Mouse (Mus musculus) embryonic facial prominence, embryonic 14.5 days (tissue): Measurements from ENCODE around the gene Ces2h. TPM values are rescaled to one million over a fixed set of nuclear protein-coding genes. Genes with fewer than 3 reads are reported as not detected.

Experiments
- ATAC-seq: fragments of 200-750 bp; cut with Nextera tagmentation; 2 replicates; pipeline ENCODE4 v1.8.0; 2017; ENCODE audit warnings: low read depth, moderate number of reproducible peaks, moderate TSS enrichment
- DNase-seq: peaks from one replicate; pipeline ENCODE4 v3.0.0-alpha.2; 2015; ENCODE audit warnings: low spot score
- H3K27ac ChIP-seq: fragments of 300-500 bp; sonication (generic); replicated peaks from 2 replicates; pipeline ENCODE4 v1.5.1; 2014; ENCODE audit warnings: low read depth, mild to moderate bottlenecking, low read length, moderate library complexity
- H3K27me3 ChIP-seq: fragments of 300-500 bp; sonication (generic); replicated peaks from 2 replicates; pipeline ENCODE4 v1.6.1; 2014; ENCODE audit warnings: low read length; ENCODE audit not compliant: control insufficient read depth, insufficient read depth
- H3K36me3 ChIP-seq: fragments of 300-500 bp; sonication (generic); 2 replicates; pipeline ENCODE4 v1.6.1; 2014; ENCODE audit warnings: low read length, mixed read lengths; ENCODE audit not compliant: control insufficient read depth, insufficient read depth
- H3K4me1 ChIP-seq: fragments of 300-500 bp; sonication (generic); 2 replicates; pipeline ENCODE4 v1.6.1; 2014; ENCODE audit warnings: antibody characterized with exemption, low read length; ENCODE audit not compliant: control insufficient read depth, insufficient read depth
- H3K4me2 ChIP-seq: fragments of 300-500 bp; sonication (generic); 2 replicates; pipeline ENCODE4 v1.6.1; 2014; ENCODE audit warnings: low read depth, mild to moderate bottlenecking, low read length, moderate library complexity, mixed read lengths
- H3K4me3 ChIP-seq: fragments of 300-500 bp; sonication (generic); 2 replicates; pipeline ENCODE4 v1.5.1; 2014; ENCODE audit warnings: low read depth, mild to moderate bottlenecking, low read length
- H3K9ac ChIP-seq: fragments of 300-500 bp; sonication (generic); 2 replicates; pipeline ENCODE4 v1.6.1; 2014; ENCODE audit warnings: low read depth, mild to moderate bottlenecking, low read length, moderate library complexity, mixed read lengths
- H3K9me3 ChIP-seq: fragments of 300-500 bp; sonication (generic); 2 replicates; pipeline ENCODE4 v1.6.1; 2016; ENCODE audit warnings: low read length; ENCODE audit not compliant: control insufficient read depth
- WGBS: fragments of 180-500 bp; shearing (Covaris S2); extraction: QIAGEN DNeasy Blood & Tissue Kit; methylation state at CpG from one replicate; pipeline ENCODE4 v1.1.7; 2014; 5-methylcytosine and 5-hydroxymethylcytosine counted together
- polyA plus RNA-seq: library from polyadenylated mRNA; unstranded; fragments of >200 nt; fragmentation: Nextera tagmentation; extraction: Ambion mirVana; gene quantifications from 2 replicates; pipeline ENCODE4 v1.2.1, GENCODE M21; 2014

Ces2h gene
- polyA plus RNA-seq = not detected in 2 replicates

- no peaks in the 10 kb centered on the region for H3K36me3 ChIP-seq
- H3K27me3 ChIP-seq = no peaks in the 10 kb centered on the region
- 76% methylated on average over 7 of the region's 7 CpGs for WGBS
- no peak within 1 kb of the TSS for H3K4me3 ChIP-seq
- no peaks in the 10 kb centered on the region for H3K4me1 ChIP-seq
- DNase-seq (no peak), ATAC-seq (no peak)
- H3K9ac ChIP-seq = no peak within 1 kb of the TSS
- no peak within 1 kb of the TSS for H3K27ac ChIP-seq
- H3K9me3 ChIP-seq = no peaks in the 10 kb centered on the region
- H3K4me2 ChIP-seq = no peak within 1 kb of the TSS
Measured at GRCm38 (mm10) chr8:105000586-105000985, at the start of gene Ces2h. TSS of gene Ces2h (plus strand) at chr8:105000853.

DNA sequence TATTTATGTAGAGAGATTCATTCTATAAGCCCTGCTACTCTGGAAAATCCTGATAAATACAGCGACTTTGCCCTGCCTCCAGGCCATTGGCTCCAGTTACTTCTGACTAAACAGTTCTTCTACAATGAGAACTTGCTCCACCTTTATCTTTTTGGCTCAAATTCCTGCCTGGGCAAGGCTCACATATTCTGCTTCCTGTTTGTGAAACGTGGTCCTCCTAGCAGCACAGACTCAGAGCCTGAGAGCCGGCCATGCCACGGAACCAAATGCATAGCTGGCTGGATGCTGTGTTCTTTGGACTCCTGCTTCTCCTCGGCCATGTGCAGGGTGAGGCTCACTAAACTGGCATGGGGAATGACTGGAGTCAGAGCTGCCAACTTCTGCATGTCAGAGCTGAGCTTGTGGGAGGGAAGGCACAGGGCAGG, 39.1 kb upstream of the Ces2h start, which contains the start of gene Ces2g:
Gene Ces2g (plus strand): TSS at position 182 of the 425 bp plus-strand sequence.
- peak; percentile 16 for DNase-seq
- H3K4me3 ChIP-seq = no peak within 1 kb of the TSS
- no peaks in the 10 kb centered on the region for H3K9me3 ChIP-seq
- no peaks in the 10 kb centered on the region for H3K36me3 ChIP-seq
- no peaks in the 10 kb centered on the region for H3K27me3 ChIP-seq
- H3K27ac ChIP-seq = no peak within 1 kb of the TSS
- ATAC-seq = no peak
- H3K4me1 ChIP-seq = no peaks in the 10 kb centered on the region
- H3K4me2 ChIP-seq = no peak within 1 kb of the TSS
- no peak within 1 kb of the TSS for H3K9ac ChIP-seq
- WGBS = 56% methylated on average over 5 of the region's 5 CpGs

GRCm38 (mm10) chr8:104962229-104962901, 38.3 kb upstream of the Ces2h start:
- H3K27ac ChIP-seq = no peak overlapping the region
- H3K27me3 ChIP-seq = no peaks in the 10 kb centered on the region
- no peak overlapping the region for H3K9ac ChIP-seq
- no peak for DNase-seq
- H3K4me1 ChIP-seq = no peaks in the 10 kb centered on the region
- WGBS = 70% methylated on average over 8 of the region's 8 CpGs
- no peaks in the 10 kb centered on the region for H3K9me3 ChIP-seq
- H3K4me2 ChIP-seq = no peak overlapping the region
- H3K4me3 ChIP-seq = no peak overlapping the region
- H3K36me3 ChIP-seq = no peaks in the 10 kb centered on the region
- no peak for ATAC-seq

DNA sequence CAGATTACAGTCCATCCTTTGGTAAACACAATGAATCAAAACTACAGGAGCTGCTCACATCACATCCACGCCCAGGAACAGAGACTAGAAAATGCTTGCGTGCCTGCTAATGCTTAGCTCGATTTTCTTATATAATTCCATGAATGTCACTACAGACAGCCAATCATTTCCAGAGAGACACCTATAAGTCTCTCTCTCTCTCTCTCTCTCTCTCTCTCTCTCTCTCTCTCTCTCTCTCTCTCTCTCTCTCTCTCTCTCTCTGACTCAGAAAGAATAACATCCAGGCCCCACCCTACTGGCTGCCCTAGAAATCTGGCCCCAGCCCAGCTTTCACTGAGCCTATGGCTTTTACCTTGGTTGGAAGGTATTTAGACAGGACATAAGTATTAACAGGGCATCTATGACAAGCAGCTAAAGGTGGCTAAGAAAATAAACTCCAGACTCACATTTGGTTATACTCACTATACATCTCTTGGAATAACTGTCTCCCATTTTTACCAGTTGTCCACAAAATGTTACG, 37.2 kb upstream of the Ces2h start:
- WGBS = 80% methylated on average over 4 of the region's 4 CpGs
- no peak overlapping the region for H3K4me2 ChIP-seq
- ATAC-seq = no peak
- H3K4me1 ChIP-seq = no peaks in the 10 kb centered on the region
- no peak overlapping the region for H3K9ac ChIP-seq
- no peak for DNase-seq
- no peak overlapping the region for H3K4me3 ChIP-seq
- H3K9me3 ChIP-seq = no peaks in the 10 kb centered on the region
- no peaks in the 10 kb centered on the region for H3K27me3 ChIP-seq
- H3K27ac ChIP-seq = no peak overlapping the region
- no peaks in the 10 kb centered on the region for H3K36me3 ChIP-seq

DNA sequence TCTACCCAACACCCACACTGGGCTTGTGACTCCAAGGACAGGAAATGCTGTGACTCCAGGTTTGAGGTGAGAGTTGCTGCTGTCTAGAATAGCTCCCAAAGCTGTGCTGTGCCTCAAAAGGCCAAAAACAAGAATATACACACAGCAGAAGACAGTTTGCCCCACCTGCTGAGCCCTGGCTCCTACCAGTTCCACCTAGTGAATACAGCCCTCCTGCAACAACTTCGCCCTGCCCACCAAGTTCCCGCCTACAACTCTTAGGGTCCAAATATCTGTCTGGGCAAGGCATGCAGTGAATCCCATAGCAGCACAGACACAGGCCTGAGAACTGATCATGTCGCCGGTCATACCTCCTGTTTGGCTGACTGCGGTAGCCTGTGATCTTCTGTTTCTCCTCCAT, 16.5 kb upstream of the Ces2h start:
- DNase-seq = no peak
- Histone ChIP-seq H3K4me1 (no peaks in the 10 kb centered on the region), H3K36me3 (no peaks in the 10 kb centered on the region), H3K4me2 (no peak overlapping the region), H3K4me3 (no peak overlapping the region), H3K27ac (no peak overlapping the region), H3K27me3 (no peaks in the 10 kb centered on the region), H3K9me3 (peaks cover 13% of the 10 kb centered on the region), H3K9ac (no peak overlapping the region)
- WGBS = 91% methylated on average over 5 of the region's 5 CpGs
- no peak for ATAC-seq

- H3K27me3 ChIP-seq = no peaks in the 10 kb centered on the region
- 88% methylated on average over 2 of the region's 2 CpGs for WGBS
Measured at GRCm38 (mm10) chr8:104984942-104985341, 15.7 kb upstream of the Ces2h start.

GRCm38 (mm10) chr8:104998191-104998590, 2.5 kb upstream of the Ces2h start:
- H3K36me3 ChIP-seq = no peaks in the 10 kb centered on the region
- H3K4me1 ChIP-seq = no peaks in the 10 kb centered on the region
- no peaks in the 10 kb centered on the region for H3K27me3 ChIP-seq
- no peak overlapping the region for H3K9ac ChIP-seq
- ATAC-seq (no peak), DNase-seq (no peak)
- H3K9me3 ChIP-seq = no peaks in the 10 kb centered on the region
- H3K4me2 ChIP-seq = no peak overlapping the region
- WGBS = 81% methylated on average over 6 of the region's 6 CpGs
- H3K27ac ChIP-seq = no peak overlapping the region
- H3K4me3 ChIP-seq = no peak overlapping the region

More at GRCm38 (mm10) chr8:104984942-104985341, 15.7 kb upstream of the Ces2h start:
- Histone ChIP-seq H3K9ac (no peak overlapping the region), H3K36me3 (no peaks in the 10 kb centered on the region), H3K27ac (no peak overlapping the region), H3K9me3 (peaks cover 5% of the 10 kb centered on the region), H3K4me2 (no peak overlapping the region), H3K4me3 (no peak overlapping the region), H3K4me1 (no peaks in the 10 kb centered on the region)
- no peak for DNase-seq
- no peak for ATAC-seq

GRCm38 (mm10) chr8:104999183-104999582, 1.5 kb upstream of the Ces2h start:
- no peak overlapping the region for H3K4me3 ChIP-seq
- H3K9ac ChIP-seq = no peak overlapping the region
- no peaks in the 10 kb centered on the region for H3K4me1 ChIP-seq
- DNase-seq (no peak), ATAC-seq (no peak)
- no peaks in the 10 kb centered on the region for H3K9me3 ChIP-seq
- no peaks in the 10 kb centered on the region for H3K36me3 ChIP-seq
- no peaks in the 10 kb centered on the region for H3K27me3 ChIP-seq
- WGBS = 80% methylated on average over 6 of the region's 6 CpGs
- no peak overlapping the region for H3K4me2 ChIP-seq
- no peak overlapping the region for H3K27ac ChIP-seq

DNA sequence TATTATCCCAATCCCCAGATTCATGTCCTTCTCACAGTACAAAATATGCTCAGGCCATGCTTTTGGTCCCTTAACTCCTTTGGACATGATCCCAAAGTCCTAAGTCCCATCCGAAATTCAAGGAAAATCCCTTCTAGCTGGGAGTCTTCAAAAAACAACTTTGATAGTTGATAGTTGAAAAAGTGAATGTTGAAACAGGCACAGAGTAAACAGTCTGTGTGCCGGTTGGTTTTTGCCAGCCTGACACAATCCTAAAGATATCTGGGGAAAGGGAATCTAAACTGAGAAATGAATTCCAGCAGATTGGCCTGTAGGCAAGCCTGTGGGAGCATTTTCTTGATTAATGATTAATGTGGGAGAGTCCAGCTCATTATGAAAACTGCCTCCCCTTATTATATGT, 9.3 kb downstream of the Ces2h start:
- 83% methylated on average over 2 of the region's 2 CpGs for WGBS
- ATAC-seq = no peak
- H3K9me3 ChIP-seq = peaks cover 5% of the 10 kb centered on the region; the same call in 1 of the 2 replicates
- no peak overlapping the region for H3K4me3 ChIP-seq
- no peak overlapping the region for H3K4me2 ChIP-seq
- H3K36me3 ChIP-seq = no peaks in the 10 kb centered on the region
- H3K4me1 ChIP-seq = no peaks in the 10 kb centered on the region
- no peak overlapping the region for H3K9ac ChIP-seq
- no peak for DNase-seq
- no peak overlapping the region for H3K27ac ChIP-seq
- H3K27me3 ChIP-seq = no peaks in the 10 kb centered on the region
